Mouse (Mus musculus): ENCODE results near the gene Dnaic1. TPM values are rescaled to one million over a fixed set of nuclear protein-coding genes. Genes with fewer than 3 reads are reported as not detected.

Dnaic1 gene
- polyA plus RNA-seq, 1 experiment from 2014 or later = 0.40 TPM

- no peaks in the 10 kb centered on the region for H3K27me3 ChIP-seq
- ChIA-PET POLR2A (no interaction called here), CTCF (interaction anchor here (1.0 to 1.3 kb wide), 2 partner anchors 16 to 73 kb away, joined by 3 read pairs; no protein-coding TSS in a partner anchor)
- in situ Hi-C loops (cut with MboI; ENCODE audit: low pct_unique_long_range_greater_than_20kb) = no loop called here
- no peak for TF ChIP-seq CTCF (IDR thresholded peaks at IDR 0.05)
- no peak for DNase-seq (ENCODE audit: low read depth, low spot score)
- ATAC-seq = no peak
Measured at GRCm38 (mm10) chr4:41635224-41635623, 65.6 kb downstream of the Dnaic1 start.

GRCm38 (mm10) chr4:41635906-41636305 is 66.3 kb downstream of the Dnaic1 start:
- ChIA-PET POLR2A (no interaction called here), CTCF (interaction anchor here (1.0 to 1.5 kb wide), 2 partner anchors 15 to 18 kb away, joined by 3 to 4 read pairs; no protein-coding TSS in a partner anchor)
- in situ Hi-C loops (cut with MboI; ENCODE audit: low pct_unique_long_range_greater_than_20kb) = no loop called here
- no peak for ATAC-seq
- DNase-seq (ENCODE audit: low read depth, low spot score) = no peak
- H3K27me3 ChIP-seq = no peaks in the 10 kb centered on the region
- TF ChIP-seq CTCF (IDR thresholded peaks at IDR 0.05) = no peak

GRCm38 (mm10) chr4:41636366-41636765 is 66.8 kb downstream of the Dnaic1 start:
- in situ Hi-C loops (cut with MboI; ENCODE audit: low pct_unique_long_range_greater_than_20kb) = no loop called here
- no peaks in the 10 kb centered on the region for H3K27me3 ChIP-seq
- ATAC-seq (no peak), DNase-seq (ENCODE audit: low read depth, low spot score) (no peak)
- ChIA-PET POLR2A (no interaction called here), CTCF (interaction anchor here (0.7 to 1.5 kb wide), 5 partner anchors 15 to 168 kb away, joined by 3 to 5 read pairs (median 3); no protein-coding TSS in a partner anchor)
- TF ChIP-seq CTCF (IDR thresholded peaks at IDR 0.05) = no peak

GRCm38 (mm10) chr4:41636882-41637635 is 67.5 kb downstream of the Dnaic1 start:
- in situ Hi-C loops (cut with MboI; ENCODE audit: low pct_unique_long_range_greater_than_20kb) = no loop called here
- DNase-seq (ENCODE audit: low read depth, low spot score) (no peak), ATAC-seq (no peak)
- TF ChIP-seq CTCF (IDR thresholded peaks at IDR 0.05) = no peak
- POLR2A ChIA-PET = no interaction called here
- no peaks in the 10 kb centered on the region for H3K27me3 ChIP-seq
- CTCF ChIA-PET = interaction anchor here (0.7 to 1.5 kb wide), 5 partner anchors 9 to 168 kb away, joined by 3 to 5 read pairs (median 3); no protein-coding TSS in a partner anchor

GRCm38 (mm10) chr4:41638186-41638731 is 68.7 kb downstream of the Dnaic1 start:
- CTCF ChIA-PET = no interaction called here

GRCm38 (mm10) chr4:41638828-41639213 is 69.2 kb downstream of the Dnaic1 start:
- POLR2A ChIA-PET = no interaction called here
- ATAC-seq (no peak), DNase-seq (ENCODE audit: low read depth, low spot score) (no peak)
- TF ChIP-seq CTCF (IDR thresholded peaks at IDR 0.05) = no peak
- no peaks in the 10 kb centered on the region for H3K27me3 ChIP-seq
- in situ Hi-C loops (cut with MboI; ENCODE audit: low pct_unique_long_range_greater_than_20kb) = no loop called here
- CTCF ChIA-PET = no interaction called here

More at GRCm38 (mm10) chr4:41638186-41638731, 68.7 kb downstream of the Dnaic1 start:
- ATAC-seq (no peak), DNase-seq (ENCODE audit: low read depth, low spot score) (no peak)
- no peaks in the 10 kb centered on the region for H3K27me3 ChIP-seq
- TF ChIP-seq CTCF (IDR thresholded peaks at IDR 0.05) = no peak
- POLR2A ChIA-PET = no interaction called here
- in situ Hi-C loops (cut with MboI; ENCODE audit: low pct_unique_long_range_greater_than_20kb) = no loop called here

- in situ Hi-C loops (cut with MboI; ENCODE audit: low pct_unique_long_range_greater_than_20kb) = no loop called here
- ChIA-PET POLR2A (no interaction called here), CTCF (no interaction called here)
- ATAC-seq (no peak), DNase-seq (ENCODE audit: low read depth, low spot score) (no peak)
- no peak for TF ChIP-seq CTCF (IDR thresholded peaks at IDR 0.05)
- no peaks in the 10 kb centered on the region for H3K27me3 ChIP-seq
Measured at GRCm38 (mm10) chr4:41639214-41639841, 69.8 kb downstream of the Dnaic1 start.

GRCm38 (mm10) chr4:41639913-41640507 is 70.4 kb downstream of the Dnaic1 start, which contains the start of gene Enho:
TSS of gene Enho (minus strand) at chr4:41640324.
- DNase-seq (ENCODE audit: low read depth, low spot score) = peak; percentile 55
- TF ChIP-seq CTCF (IDR thresholded peaks at IDR 0.05) = no peak
- H3K27me3 ChIP-seq = no peaks in the 10 kb centered on the region
- ChIA-PET POLR2A (no interaction called here), CTCF (no interaction called here)
- in situ Hi-C loops (cut with MboI; ENCODE audit: low pct_unique_long_range_greater_than_20kb) = no loop called here
- ATAC-seq = peak; percentile 89

- CTCF ChIA-PET = interaction anchor here (1.1 to 1.7 kb wide), 3 partner anchors 12 to 119 kb away, joined by 3 to 7 read pairs (median 4); no protein-coding TSS in a partner anchor
- no peak for TF ChIP-seq CTCF (IDR thresholded peaks at IDR 0.05)
- POLR2A ChIA-PET = no interaction called here
- ATAC-seq (no peak), DNase-seq (ENCODE audit: low read depth, low spot score) (no peak)
- in situ Hi-C loops (cut with MboI; ENCODE audit: low pct_unique_long_range_greater_than_20kb) = no loop called here
- no peaks in the 10 kb centered on the region for H3K27me3 ChIP-seq
Measured at GRCm38 (mm10) chr4:41641199-41641822, 71.7 kb downstream of the Dnaic1 start.

GRCm38 (mm10) chr4:41645488-41645887 is 75.9 kb downstream of the Dnaic1 start:
- ATAC-seq = peak; percentile 60

More at GRCm38 (mm10) chr4:41645488-41645887, 75.9 kb downstream of the Dnaic1 start:
- H3K27me3 ChIP-seq = no peaks in the 10 kb centered on the region
- in situ Hi-C loops (cut with MboI; ENCODE audit: low pct_unique_long_range_greater_than_20kb) = loop anchor here (5.0 kb wide), 1 partner anchor 33 kb away; no protein-coding TSS in a partner anchor
- no peak for DNase-seq (ENCODE audit: low read depth, low spot score)
- TF ChIP-seq CTCF (IDR thresholded peaks at IDR 0.05) = no peak
- POLR2A ChIA-PET = no interaction called here
- CTCF ChIA-PET = interaction anchor here (1.0 to 2.4 kb wide), 5 partner anchors 26 to 176 kb away, joined by 3 to 12 read pairs (median 4); no protein-coding TSS in a partner anchor
